Mouse (Mus musculus): ENCODE measurements around the gene Eef2k. TPM values are rescaled to one million over a fixed set of nuclear protein-coding genes. Genes with fewer than 3 reads are reported as not detected.

Eef2k gene
- polyA plus RNA-seq, 1 experiment from 2014 or later = 76.0 TPM

GRCm38 (mm10) chr7:120861488-120862047 lies 18.9 kb downstream of the Eef2k start:
- 0 out of 2 replicates have a peak overlapping the region, but pooled peaks have one; percentile 17 for H3K9ac ChIP-seq (ENCODE audit: low read length)
- H3K27me3 ChIP-seq (ENCODE audit: control insufficient read depth, insufficient read depth, low read length) = no peaks in the 10 kb centered on the region
- WGBS = 43% methylated on average over 2 of the region's 2 CpGs
- H3K4me3 ChIP-seq (replicated peaks; ENCODE audit: low read length) = no peak overlapping the region
- ATAC-seq (ENCODE audit: insufficient read depth, low FRiP score) = no peak
- peak overlapping the region; percentile 97 for H3K27ac ChIP-seq (ENCODE audit: low read length)
- no peaks in the 10 kb centered on the region for H3K9me3 ChIP-seq (replicated peaks; ENCODE audit: control insufficient read depth, low read length)
- peaks cover 12% of the 10 kb centered on the region; the same call in 1 of the 2 replicates for H3K36me3 ChIP-seq (ENCODE audit: control insufficient read depth, insufficient read depth, low read length)
- H3K4me1 ChIP-seq (ENCODE audit: control insufficient read depth, insufficient read depth, low read length) = peaks cover 55% of the 10 kb centered on the region
- H3K4me2 ChIP-seq (ENCODE audit: low read depth, low read length) = no peak overlapping the region

- Histone ChIP-seq H3K4me1 (ENCODE audit: control insufficient read depth, insufficient read depth, low read length) (peaks cover 61% of the 10 kb centered on the region), H3K36me3 (ENCODE audit: control insufficient read depth, insufficient read depth, low read length) (peaks cover 12% of the 10 kb centered on the region; the same call in 1 of the 2 replicates), H3K9ac (ENCODE audit: low read length) (peak overlapping the region; percentile 6; the same call in 1 of the 2 replicates), H3K27me3 (ENCODE audit: control insufficient read depth, insufficient read depth, low read length) (no peaks in the 10 kb centered on the region), H3K27ac (ENCODE audit: low read length) (peak overlapping the region; percentile 97), H3K9me3 (replicated peaks; ENCODE audit: control insufficient read depth, low read length) (no peaks in the 10 kb centered on the region), H3K4me3 (replicated peaks; ENCODE audit: low read length) (no peak overlapping the region), H3K4me2 (ENCODE audit: low read depth, low read length) (no peak overlapping the region)
- 37% methylated on average over 3 of the region's 3 CpGs for WGBS
- no peak for ATAC-seq (ENCODE audit: insufficient read depth, low FRiP score)
Measured at GRCm38 (mm10) chr7:120862196-120862595, 19.6 kb downstream of the Eef2k start.

GRCm38 (mm10) chr7:120862626-120863025 lies 20.0 kb downstream of the Eef2k start:
- no peak overlapping the region for H3K4me3 ChIP-seq (replicated peaks; ENCODE audit: low read length)

DNA sequence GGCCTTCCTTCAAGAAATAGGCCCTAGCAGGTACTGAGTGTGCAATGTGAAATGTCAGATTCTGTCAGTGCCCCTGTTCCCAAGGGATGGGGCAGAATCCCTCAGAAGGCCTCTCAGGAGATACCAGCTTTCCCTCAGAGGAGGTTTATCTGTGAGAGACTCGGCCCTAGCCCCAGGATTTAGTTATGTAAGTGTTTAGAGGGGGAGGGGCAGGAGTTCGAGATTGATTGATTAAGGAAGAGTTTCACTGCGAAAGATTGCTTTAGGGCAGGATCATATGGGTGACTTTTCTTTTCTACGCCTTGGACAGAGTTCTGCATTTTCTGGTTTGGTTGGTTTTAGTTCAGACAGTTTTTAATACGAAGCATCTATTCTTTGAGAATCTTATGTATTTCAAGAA lies 20.8 kb downstream of the Eef2k start:
- peak overlapping the region; percentile 27 for H3K9ac ChIP-seq (ENCODE audit: low read length)
- no peaks in the 10 kb centered on the region for H3K9me3 ChIP-seq (replicated peaks; ENCODE audit: control insufficient read depth, low read length)
- H3K27ac ChIP-seq (ENCODE audit: low read length) = peak overlapping the region; percentile 97
- ATAC-seq (ENCODE audit: insufficient read depth, low FRiP score) = no peak
- H3K4me2 ChIP-seq (ENCODE audit: low read depth, low read length) = no peak overlapping the region
- 36% methylated on average over 5 of the region's 5 CpGs for WGBS
- no peaks in the 10 kb centered on the region for H3K27me3 ChIP-seq (ENCODE audit: control insufficient read depth, insufficient read depth, low read length)
- H3K4me3 ChIP-seq (replicated peaks; ENCODE audit: low read length) = no peak overlapping the region
- peaks cover 74% of the 10 kb centered on the region for H3K4me1 ChIP-seq (ENCODE audit: control insufficient read depth, insufficient read depth, low read length)
- H3K36me3 ChIP-seq (ENCODE audit: control insufficient read depth, insufficient read depth, low read length) = peaks cover 8% of the 10 kb centered on the region; the same call in 1 of the 2 replicates

More at GRCm38 (mm10) chr7:120862626-120863025, 20.0 kb downstream of the Eef2k start:
- Histone ChIP-seq H3K27ac (ENCODE audit: low read length) (peak overlapping the region; percentile 97), H3K4me2 (ENCODE audit: low read depth, low read length) (no peak overlapping the region), H3K27me3 (ENCODE audit: control insufficient read depth, insufficient read depth, low read length) (no peaks in the 10 kb centered on the region), H3K36me3 (ENCODE audit: control insufficient read depth, insufficient read depth, low read length) (peaks cover 12% of the 10 kb centered on the region; the same call in 1 of the 2 replicates), H3K9ac (ENCODE audit: low read length) (peak overlapping the region; percentile 6; the same call in 1 of the 2 replicates), H3K4me1 (ENCODE audit: control insufficient read depth, insufficient read depth, low read length) (peaks cover 66% of the 10 kb centered on the region), H3K9me3 (replicated peaks; ENCODE audit: control insufficient read depth, low read length) (no peaks in the 10 kb centered on the region)
- 60% methylated on average over 7 of the region's 7 CpGs for WGBS
- no peak for ATAC-seq (ENCODE audit: insufficient read depth, low FRiP score)

GRCm38 (mm10) chr7:120865100-120865499 lies 22.5 kb downstream of the Eef2k start:
- Histone ChIP-seq H3K9ac (ENCODE audit: low read length) (no peak overlapping the region), H3K4me1 (ENCODE audit: control insufficient read depth, insufficient read depth, low read length) (peaks cover 86% of the 10 kb centered on the region), H3K9me3 (replicated peaks; ENCODE audit: control insufficient read depth, low read length) (no peaks in the 10 kb centered on the region), H3K36me3 (ENCODE audit: control insufficient read depth, insufficient read depth, low read length) (no peaks in the 10 kb centered on the region), H3K4me2 (ENCODE audit: low read depth, low read length) (peak overlapping the region; percentile 43), H3K4me3 (replicated peaks; ENCODE audit: low read length) (no peak overlapping the region), H3K27ac (ENCODE audit: low read length) (peak overlapping the region; percentile 97), H3K27me3 (ENCODE audit: control insufficient read depth, insufficient read depth, low read length) (no peaks in the 10 kb centered on the region)
- 2% methylated on average over 7 of the region's 7 CpGs for WGBS
- ATAC-seq (ENCODE audit: insufficient read depth, low FRiP score) = peak; percentile 93

GRCm38 (mm10) chr7:120865832-120866231 lies 23.2 kb downstream of the Eef2k start:
- H3K4me1 ChIP-seq (ENCODE audit: control insufficient read depth, insufficient read depth, low read length) = peaks cover 89% of the 10 kb centered on the region
- H3K9me3 ChIP-seq (replicated peaks; ENCODE audit: control insufficient read depth, low read length) = no peaks in the 10 kb centered on the region
- peak overlapping the region; percentile 97 for H3K27ac ChIP-seq (ENCODE audit: low read length)
- peak overlapping the region; percentile 69 for H3K9ac ChIP-seq (ENCODE audit: low read length)
- ATAC-seq (ENCODE audit: insufficient read depth, low FRiP score) = peak; percentile 72
- WGBS = 47% methylated on average over 4 of the region's 4 CpGs
- H3K36me3 ChIP-seq (ENCODE audit: control insufficient read depth, insufficient read depth, low read length) = no peaks in the 10 kb centered on the region
- H3K4me2 ChIP-seq (ENCODE audit: low read depth, low read length) = peak overlapping the region; percentile 43; the same call in 1 of the 2 replicates
- H3K27me3 ChIP-seq (ENCODE audit: control insufficient read depth, insufficient read depth, low read length) = no peaks in the 10 kb centered on the region
- no peak overlapping the region for H3K4me3 ChIP-seq (replicated peaks; ENCODE audit: low read length)

- H3K27ac ChIP-seq (ENCODE audit: low read length) = peak overlapping the region; percentile 97
- H3K4me3 ChIP-seq (replicated peaks; ENCODE audit: low read length) = no peak overlapping the region
- H3K9me3 ChIP-seq (replicated peaks; ENCODE audit: control insufficient read depth, low read length) = no peaks in the 10 kb centered on the region
- H3K4me1 ChIP-seq (ENCODE audit: control insufficient read depth, insufficient read depth, low read length) = peaks cover 89% of the 10 kb centered on the region
- H3K36me3 ChIP-seq (ENCODE audit: control insufficient read depth, insufficient read depth, low read length) = peaks cover 3% of the 10 kb centered on the region; the same call in 1 of the 2 replicates
- H3K27me3 ChIP-seq (ENCODE audit: control insufficient read depth, insufficient read depth, low read length) = no peaks in the 10 kb centered on the region
- H3K4me2 ChIP-seq (ENCODE audit: low read depth, low read length) = 0 out of 2 replicates have a peak overlapping the region, but pooled peaks have one; percentile 5
- peak overlapping the region; percentile 69 for H3K9ac ChIP-seq (ENCODE audit: low read length)
- WGBS = 66% methylated on average over 2 of the region's 2 CpGs
- ATAC-seq (ENCODE audit: insufficient read depth, low FRiP score) = no peak
Measured at GRCm38 (mm10) chr7:120866684-120867083, 24.1 kb downstream of the Eef2k start.

DNA sequence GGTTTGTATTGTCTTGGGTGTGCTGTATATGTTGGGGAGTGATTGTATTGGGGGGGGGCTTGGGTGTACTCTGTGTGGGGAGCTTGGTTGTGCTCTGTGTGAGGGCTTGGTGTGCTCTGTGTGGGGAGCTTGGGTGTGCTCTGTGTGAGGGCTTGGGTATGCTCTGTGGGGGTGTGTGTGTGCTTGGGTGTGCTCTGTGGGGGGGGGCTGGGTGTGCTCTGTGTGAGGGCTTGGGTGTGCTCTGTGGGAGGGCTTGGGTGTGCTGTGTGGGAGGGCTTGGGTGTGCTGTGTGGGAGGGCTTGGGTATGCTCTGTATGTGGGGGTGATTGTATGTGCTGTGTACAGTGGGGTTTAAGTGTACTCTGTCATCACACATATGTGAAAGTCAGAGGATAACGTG lies 25.1 kb downstream of the Eef2k start:
- Histone ChIP-seq H3K9me3 (replicated peaks; ENCODE audit: control insufficient read depth, low read length) (no peaks in the 10 kb centered on the region), H3K4me2 (ENCODE audit: low read depth, low read length) (no peak overlapping the region), H3K4me1 (ENCODE audit: control insufficient read depth, insufficient read depth, low read length) (peaks cover 79% of the 10 kb centered on the region), H3K4me3 (replicated peaks; ENCODE audit: low read length) (no peak overlapping the region), H3K27me3 (ENCODE audit: control insufficient read depth, insufficient read depth, low read length) (no peaks in the 10 kb centered on the region), H3K9ac (ENCODE audit: low read length) (no peak overlapping the region; the same call in 1 of the 2 replicates), H3K36me3 (ENCODE audit: control insufficient read depth, insufficient read depth, low read length) (peaks cover 3% of the 10 kb centered on the region; the same call in 1 of the 2 replicates), H3K27ac (ENCODE audit: low read length) (peak overlapping the region; percentile 97; the same call in 1 of the 2 replicates)
- peak; percentile 4; the same call in 1 of the 2 replicates for ATAC-seq (ENCODE audit: insufficient read depth, low FRiP score)
- WGBS = 78% methylated on average over 1 of the region's 1 CpGs

DNA sequence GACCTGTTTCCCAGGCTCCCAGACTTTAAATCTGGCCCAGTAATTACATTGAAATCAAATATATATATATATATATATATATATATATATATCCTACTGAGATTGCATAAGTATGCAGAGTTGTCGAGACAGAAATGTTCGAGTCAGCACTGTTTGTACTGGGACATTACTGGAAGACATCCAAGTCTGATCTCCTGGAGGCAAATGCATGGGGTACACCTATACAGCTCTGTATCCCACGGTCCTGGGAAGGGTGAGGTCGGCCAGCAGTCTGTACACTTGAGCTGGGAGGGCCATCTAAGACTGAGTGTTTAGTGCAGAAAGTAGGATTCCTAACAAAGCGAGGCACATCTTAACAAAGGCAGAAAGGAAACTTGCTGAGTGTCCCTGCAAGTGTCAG lies 27.3 kb downstream of the Eef2k start:
- peak; percentile 61 for ATAC-seq (ENCODE audit: insufficient read depth, low FRiP score)
- H3K4me1 ChIP-seq (ENCODE audit: control insufficient read depth, insufficient read depth, low read length) = peaks cover 67% of the 10 kb centered on the region
- peaks cover 3% of the 10 kb centered on the region; the same call in 1 of the 2 replicates for H3K36me3 ChIP-seq (ENCODE audit: control insufficient read depth, insufficient read depth, low read length)
- peak overlapping the region; percentile 57; the same call in 1 of the 2 replicates for H3K9ac ChIP-seq (ENCODE audit: low read length)
- H3K9me3 ChIP-seq (replicated peaks; ENCODE audit: control insufficient read depth, low read length) = no peaks in the 10 kb centered on the region
- H3K27me3 ChIP-seq (ENCODE audit: control insufficient read depth, insufficient read depth, low read length) = no peaks in the 10 kb centered on the region
- peak overlapping the region; percentile 87 for H3K27ac ChIP-seq (ENCODE audit: low read length)
- H3K4me3 ChIP-seq (replicated peaks; ENCODE audit: low read length) = no peak overlapping the region; the same call in 1 of the 2 replicates
- 17% methylated on average over 5 of the region's 5 CpGs for WGBS
- peak overlapping the region; percentile 31 for H3K4me2 ChIP-seq (ENCODE audit: low read depth, low read length)

Data from stomach, embryonic 16.5 days (tissue).